Mouse (Mus musculus) small intestine, adult 2 months (tissue): ENCODE data around the gene Tbccd1.

ENCODE experiments used
- CTCF ChIP-seq: fragments of 200-500 bp; IDR thresholded peaks from 2 replicates; pipeline ENCODE4 v1.5.1; 2012; ENCODE audit warnings: low read depth, mild to moderate bottlenecking, control low read depth, inconsistent platforms, low read length, moderate library complexity, mixed read lengths; ENCODE audit not compliant: insufficient replicate concordance, insufficient read length; ENCODE audit errors: extremely low read depth
- POLR2A ChIP-seq: fragments of 200-500 bp; IDR thresholded peaks from 2 replicates; pipeline ENCODE4 v1.6.1; 2012; ENCODE audit warnings: low read depth, mild to moderate bottlenecking, control low read depth, inconsistent platforms, low read length, moderate library complexity

GRCm38 (mm10) chr16:22890683-22891510, 33.4 kb upstream of the Tbccd1 start, which contains the start of gene Ahsg:
- TF ChIP-seq CTCF (no peak), POLR2A (no peak)
